Mouse (Mus musculus) heart, embryonic 14.5 days (tissue): ENCODE data around the gene Pfkfb3. TPM values are rescaled to one million over a fixed set of nuclear protein-coding genes. Genes with fewer than 3 reads are reported as not detected.
A peak's percentile ranks its signal among the peaks of the same experiment; 100 is the strongest.

Experiments
- ATAC-seq: fragments of 200-750 bp; cut with Nextera tagmentation; 2 replicates; pipeline ENCODE4 v1.8.0; 2017; ENCODE audit warnings: low read depth, moderate TSS enrichment; ENCODE audit not compliant: insufficient number of reproducible peaks, insufficient read depth, low FRiP score
- H3K27ac ChIP-seq, 2 experiments: fragments of 200-500 bp in 1 of 2; fragments of 300-500 bp in 1 of 2; sonication (generic) in 1 of 2; replicated peaks in 1 of 2; 2 replicates each; pipeline ENCODE4 v1.5.1; 2012 to 2014; ENCODE audit warnings: low read depth in 2 of 2, low read length in 2 of 2, control low read depth in 1 of 2, mild to moderate bottlenecking in 1 of 2, mixed read lengths in 1 of 2; ENCODE audit not compliant: control insufficient read depth in 1 of 2, insufficient read depth in 1 of 2
- H3K27me3 ChIP-seq: fragments of 300-500 bp; sonication (generic); 2 replicates; pipeline ENCODE4 v1.6.1; 2014; ENCODE audit warnings: mild to moderate bottlenecking, low read length, control low read depth; ENCODE audit not compliant: control insufficient read depth, insufficient read depth
- H3K36me3 ChIP-seq: fragments of 300-500 bp; sonication (generic); 2 replicates; pipeline ENCODE4 v1.6.1; 2014; ENCODE audit warnings: mild to moderate bottlenecking, control low read depth, low read length, mixed read lengths; ENCODE audit not compliant: control insufficient read depth, insufficient read depth
- H3K4me1 ChIP-seq, 2 experiments: fragments of 200-500 bp in 1 of 2; fragments of 300-500 bp in 1 of 2; sonication (generic) in 1 of 2; 2 replicates each; pipeline ENCODE4 v1.6.1; 2012 to 2014; ENCODE audit warnings: low read length in 2 of 2, control low read depth in 1 of 2, mixed read lengths in 1 of 2; ENCODE audit not compliant: control insufficient read depth in 2 of 2, insufficient read depth in 2 of 2
- H3K4me2 ChIP-seq: fragments of 300-500 bp; sonication (generic); 2 replicates; pipeline ENCODE4 v1.6.1; 2014; ENCODE audit warnings: mild to moderate bottlenecking, low read length
- H3K4me3 ChIP-seq, 2 experiments: fragments of 200-500 bp in 1 of 2; fragments of 300-500 bp in 1 of 2; sonication (generic) in 1 of 2; 2 replicates each; pipeline ENCODE4 v1.5.1; 2012 to 2014; ENCODE audit warnings: low read length in 2 of 2, mild to moderate bottlenecking in 2 of 2, control low read depth in 1 of 2, low read depth in 1 of 2, moderate library complexity in 1 of 2; ENCODE audit not compliant: control insufficient read depth in 1 of 2, insufficient read depth in 1 of 2
- H3K9ac ChIP-seq: fragments of 300-500 bp; sonication (generic); 2 replicates; pipeline ENCODE4 v1.6.1; 2014; ENCODE audit warnings: mild to moderate bottlenecking, low read length
- H3K9me3 ChIP-seq: fragments of 300-500 bp; sonication (generic); 2 replicates; pipeline ENCODE4 v1.6.1; 2016; ENCODE audit warnings: low read length, control low read depth; ENCODE audit not compliant: control insufficient read depth
- WGBS: fragments of 180-500 bp; shearing (Covaris S2); extraction: QIAGEN DNeasy Blood & Tissue Kit; methylation state at CpG from one replicate; pipeline ENCODE4 v1.1.7; 2014; 5-methylcytosine and 5-hydroxymethylcytosine counted together
- polyA plus RNA-seq: library from polyadenylated mRNA; unstranded; fragments of >200 nt; fragmentation: Nextera tagmentation; extraction: Ambion mirVana; gene quantifications from 2 replicates; pipeline ENCODE4 v1.2.1, GENCODE M21; 2014

Pfkfb3 gene
- polyA plus RNA-seq, 1 experiment from 2014 or later = 11.6 TPM

DNA sequence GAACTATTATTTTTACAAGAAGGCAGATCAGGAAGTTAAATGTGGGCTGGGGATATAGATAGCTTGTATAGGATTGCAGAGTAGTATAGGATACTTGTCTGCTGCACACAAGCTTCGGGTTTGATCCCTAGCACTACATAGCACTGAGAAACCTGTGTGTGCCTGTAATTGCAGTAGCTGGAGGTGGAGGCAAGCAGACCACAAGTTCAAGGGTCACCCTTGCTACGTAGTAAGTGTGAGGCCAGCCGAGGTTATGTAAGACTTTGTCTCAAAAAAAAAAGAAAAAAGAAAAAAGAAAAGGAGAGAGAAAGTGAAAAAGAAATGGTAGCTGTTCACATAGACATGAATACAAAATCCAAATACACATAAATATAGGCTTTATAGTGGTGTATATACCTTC, 127.5 kb downstream of the Pfkfb3 start:
- Histone ChIP-seq H3K36me3 (no peaks in the 10 kb centered on the region), H3K4me3 (no peak overlapping the region), H3K27ac (peak overlapping the region; percentile 63 to 64), H3K4me1 (peaks cover 8 to 18% of the 10 kb centered on the region in 2 experiments), H3K9ac (no peak overlapping the region), H3K27me3 (no peaks in the 10 kb centered on the region), H3K9me3 (no peaks in the 10 kb centered on the region), H3K4me2 (no peak overlapping the region)
- no peak for ATAC-seq
- WGBS = 54% methylated on average over 3 of the region's 3 CpGs

DNA sequence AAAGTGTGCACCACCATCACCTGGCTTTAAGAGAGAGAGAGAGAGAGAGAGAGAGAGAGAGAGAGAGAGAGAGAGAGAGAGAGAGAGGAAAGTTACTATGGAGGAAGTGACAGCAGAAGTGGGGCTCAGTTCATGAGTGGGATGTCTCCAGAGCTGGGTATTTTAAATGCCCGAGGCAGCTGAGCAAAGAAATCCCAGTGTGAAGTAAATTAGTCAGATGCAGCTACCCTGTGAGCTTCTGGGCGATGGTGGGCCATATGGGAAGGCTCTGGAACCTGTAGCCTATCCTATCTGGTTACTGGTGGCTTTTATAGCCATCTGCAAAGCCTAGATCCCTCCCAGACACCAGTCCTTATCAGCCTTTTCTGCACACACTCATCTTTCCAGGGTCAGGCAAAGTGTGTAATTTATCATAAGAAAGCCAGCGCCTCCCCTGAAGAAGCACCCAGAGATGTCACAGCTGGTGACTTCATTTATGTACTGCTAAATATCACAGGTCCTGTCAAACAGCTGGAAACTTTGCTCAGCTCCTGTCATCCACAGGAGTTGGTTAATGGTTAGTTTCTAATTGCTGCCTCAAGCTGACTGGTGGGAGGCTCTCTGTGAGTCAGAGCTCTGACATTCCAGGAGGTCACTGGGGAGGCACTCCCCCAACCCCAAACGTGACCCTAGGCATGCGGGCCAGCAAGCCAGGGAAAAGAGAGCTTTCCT, 128.3 kb downstream of the Pfkfb3 start:
- Histone ChIP-seq H3K27ac (peak overlapping the region; percentile 42 to 63), H3K36me3 (no peaks in the 10 kb centered on the region), H3K27me3 (no peaks in the 10 kb centered on the region), H3K4me3 (no peak overlapping the region), H3K4me2 (no peak overlapping the region), H3K9me3 (no peaks in the 10 kb centered on the region), H3K9ac (no peak overlapping the region), H3K4me1 (peaks cover 8 to 18% of the 10 kb centered on the region in 2 experiments)
- WGBS = 9% methylated on average over 5 of the region's 5 CpGs
- ATAC-seq = peak; percentile 62

- no peak overlapping the region for H3K4me3 ChIP-seq
- no peaks in the 10 kb centered on the region for H3K9me3 ChIP-seq
- no peak overlapping the region for H3K9ac ChIP-seq
- H3K4me1 ChIP-seq = peaks cover 2 to 12% of the 10 kb centered on the region in 2 experiments
- no peaks in the 10 kb centered on the region for H3K27me3 ChIP-seq
- no peak overlapping the region for H3K27ac ChIP-seq
- H3K36me3 ChIP-seq = no peaks in the 10 kb centered on the region
- 54% methylated on average over 5 of the region's 5 CpGs for WGBS
- H3K4me2 ChIP-seq = no peak overlapping the region
- ATAC-seq = no peak
These were observed 129.6 kb downstream of the Pfkfb3 start for GRCm38 (mm10) chr2:11424252-11424651.

- no peaks in the 10 kb centered on the region for H3K27me3 ChIP-seq
- no peaks in the 10 kb centered on the region for H3K9me3 ChIP-seq
- no peak overlapping the region for H3K4me3 ChIP-seq
- H3K4me2 ChIP-seq = no peak overlapping the region
- ATAC-seq = no peak
- no peaks in the 10 kb centered on the region for H3K36me3 ChIP-seq
- H3K4me1 ChIP-seq = peaks cover 0 to 5% of the 10 kb centered on the region in 2 experiments; a peak in 2 of 4 replicates
- no peak overlapping the region for H3K27ac ChIP-seq
- H3K9ac ChIP-seq = no peak overlapping the region
- 65% methylated on average over 2 of the region's 2 CpGs for WGBS
These were observed 130.5 kb downstream of the Pfkfb3 start for GRCm38 (mm10) chr2:11423421-11423820.

- no peak for ATAC-seq
- H3K36me3 ChIP-seq = no peaks in the 10 kb centered on the region
- H3K9ac ChIP-seq = no peak overlapping the region
- 81% methylated on average over 3 of the region's 3 CpGs for WGBS
- no peaks in the 10 kb centered on the region for H3K27me3 ChIP-seq
- no peaks in the 10 kb centered on the region for H3K9me3 ChIP-seq
- no peak overlapping the region for H3K4me2 ChIP-seq
- no peak overlapping the region for H3K4me3 ChIP-seq
- no peak overlapping the region for H3K27ac ChIP-seq
- H3K4me1 ChIP-seq = peaks cover 0 to 4% of the 10 kb centered on the region in 2 experiments; a peak in 2 of 4 replicates
These were observed 131.5 kb downstream of the Pfkfb3 start for GRCm38 (mm10) chr2:11422384-11422783.

Other genes with a start within 250 kb of the Pfkfb3 start
- 78.7 and 89.0 TPM in 2 replicates for gene Rbm17, start 50.1 kb upstream of the Pfkfb3 start, polyA plus RNA-seq
- not detected in 2 replicates for gene Gm17490, start 72.2 kb upstream of the Pfkfb3 start, polyA plus RNA-seq
- gene Il2ra, start 88.7 kb upstream of the Pfkfb3 start, polyA plus RNA-seq = not detected in 2 replicates
- 11.4 and 12.2 TPM in 2 replicates for gene Il15ra, start 151.2 kb upstream of the Pfkfb3 start, polyA plus RNA-seq
- gene Fbh1, start 223.5 kb upstream of the Pfkfb3 start, polyA plus RNA-seq = 114 and 119 TPM in 2 replicates
- gene Ankrd16, start 223.8 kb upstream of the Pfkfb3 start, polyA plus RNA-seq = 18.7 and 20.1 TPM in 2 replicates